Mouse (Mus musculus): ENCODE results near the gene Grk1. TPM values are rescaled to one million over a fixed set of nuclear protein-coding genes. Genes with fewer than 3 reads are reported as not detected.

The Grk1 gene
- polyA plus RNA-seq, 1 experiment from 2014 or later: not detected

- H3K4me3 ChIP-seq (ENCODE audit: low read depth, low read length): no peak overlapping the region
- H3K27me3 ChIP-seq (ENCODE audit: control insufficient read depth, insufficient read depth, low read length): no peaks in the 10 kb centered on the region
- DNase-seq (ENCODE audit: low spot score) (no peak), ATAC-seq (ENCODE audit: low FRiP score) (no peak)
- no peak overlapping the region for H3K27ac ChIP-seq (ENCODE audit: low read depth, low read length)
- no peak overlapping the region for H3K4me2 ChIP-seq (replicated peaks; ENCODE audit: low read depth, low read length)
- no peaks in the 10 kb centered on the region for H3K4me1 ChIP-seq (replicated peaks; ENCODE audit: control insufficient read depth, insufficient read depth, low read length)
- no peaks in the 10 kb centered on the region for H3K9me3 ChIP-seq (ENCODE audit: control insufficient read depth, low read length)
- no peaks in the 10 kb centered on the region for H3K36me3 ChIP-seq (ENCODE audit: control insufficient read depth, insufficient read depth, low read length)
- no peak overlapping the region for H3K9ac ChIP-seq (ENCODE audit: low read depth, low read length)
- WGBS: 94% methylated on average over 4 of the region's 4 CpGs
Observed at GRCm38 (mm10) chr8:13459431-13459830, 54.5 kb downstream of the Grk1 start.

- H3K36me3 ChIP-seq (ENCODE audit: control insufficient read depth, insufficient read depth, low read length): no peaks in the 10 kb centered on the region
- H3K27ac ChIP-seq (ENCODE audit: low read depth, low read length): no peak overlapping the region
- H3K4me3 ChIP-seq (ENCODE audit: low read depth, low read length): no peak overlapping the region
- H3K9ac ChIP-seq (ENCODE audit: low read depth, low read length): no peak overlapping the region
- WGBS: 83% methylated on average over 17 of the region's 17 CpGs
- ATAC-seq (ENCODE audit: low FRiP score) (no peak), DNase-seq (ENCODE audit: low spot score) (no peak)
- H3K9me3 ChIP-seq (ENCODE audit: control insufficient read depth, low read length): no peaks in the 10 kb centered on the region
- H3K27me3 ChIP-seq (ENCODE audit: control insufficient read depth, insufficient read depth, low read length): no peaks in the 10 kb centered on the region
- H3K4me1 ChIP-seq (replicated peaks; ENCODE audit: control insufficient read depth, insufficient read depth, low read length): no peaks in the 10 kb centered on the region
- H3K4me2 ChIP-seq (replicated peaks; ENCODE audit: low read depth, low read length): no peak overlapping the region
Observed at GRCm38 (mm10) chr8:13461085-13461765, 56.3 kb downstream of the Grk1 start.

GRCm38 (mm10) chr8:13461843-13462242, 57.0 kb downstream of the Grk1 start:
- H3K9ac ChIP-seq (ENCODE audit: low read depth, low read length): no peak overlapping the region
- no peaks in the 10 kb centered on the region for H3K36me3 ChIP-seq (ENCODE audit: control insufficient read depth, insufficient read depth, low read length)
- 41% methylated on average over 4 of the region's 4 CpGs for WGBS
- H3K4me3 ChIP-seq (ENCODE audit: low read depth, low read length): no peak overlapping the region
- DNase-seq (ENCODE audit: low spot score) (peak; percentile 81), ATAC-seq (ENCODE audit: low FRiP score) (no peak)
- H3K4me1 ChIP-seq (replicated peaks; ENCODE audit: control insufficient read depth, insufficient read depth, low read length): no peaks in the 10 kb centered on the region
- no peak overlapping the region for H3K4me2 ChIP-seq (replicated peaks; ENCODE audit: low read depth, low read length)
- no peak overlapping the region for H3K27ac ChIP-seq (ENCODE audit: low read depth, low read length)
- H3K27me3 ChIP-seq (ENCODE audit: control insufficient read depth, insufficient read depth, low read length): no peaks in the 10 kb centered on the region
- no peaks in the 10 kb centered on the region for H3K9me3 ChIP-seq (ENCODE audit: control insufficient read depth, low read length)

- Histone ChIP-seq H3K36me3 (ENCODE audit: control insufficient read depth, insufficient read depth, low read length) (no peaks in the 10 kb centered on the region), H3K4me1 (replicated peaks; ENCODE audit: control insufficient read depth, insufficient read depth, low read length) (no peaks in the 10 kb centered on the region), H3K4me2 (replicated peaks; ENCODE audit: low read depth, low read length) (no peak overlapping the region), H3K9ac (ENCODE audit: low read depth, low read length) (no peak overlapping the region), H3K4me3 (ENCODE audit: low read depth, low read length) (no peak overlapping the region), H3K27me3 (ENCODE audit: control insufficient read depth, insufficient read depth, low read length) (no peaks in the 10 kb centered on the region), H3K27ac (ENCODE audit: low read depth, low read length) (no peak overlapping the region), H3K9me3 (ENCODE audit: control insufficient read depth, low read length) (no peaks in the 10 kb centered on the region)
- WGBS: 85% methylated on average over 10 of the region's 10 CpGs
- no peak for ATAC-seq (ENCODE audit: low FRiP score)
- no peak for DNase-seq (ENCODE audit: low spot score)
Observed at GRCm38 (mm10) chr8:13462392-13462791, 57.5 kb downstream of the Grk1 start.

- H3K9me3 ChIP-seq (ENCODE audit: control insufficient read depth, low read length): no peaks in the 10 kb centered on the region
- no peaks in the 10 kb centered on the region for H3K36me3 ChIP-seq (ENCODE audit: control insufficient read depth, insufficient read depth, low read length)
- H3K4me3 ChIP-seq (ENCODE audit: low read depth, low read length): no peak overlapping the region
- no peak for DNase-seq (ENCODE audit: low spot score)
- H3K4me1 ChIP-seq (replicated peaks; ENCODE audit: control insufficient read depth, insufficient read depth, low read length): no peaks in the 10 kb centered on the region
- no peaks in the 10 kb centered on the region for H3K27me3 ChIP-seq (ENCODE audit: control insufficient read depth, insufficient read depth, low read length)
- ATAC-seq (ENCODE audit: low FRiP score): no peak
- no peak overlapping the region for H3K4me2 ChIP-seq (replicated peaks; ENCODE audit: low read depth, low read length)
- no peak overlapping the region for H3K9ac ChIP-seq (ENCODE audit: low read depth, low read length)
- 64% methylated on average over 7 of the region's 7 CpGs for WGBS
- H3K27ac ChIP-seq (ENCODE audit: low read depth, low read length): no peak overlapping the region
Observed at GRCm38 (mm10) chr8:13465324-13465723, 60.4 kb downstream of the Grk1 start.

DNA sequence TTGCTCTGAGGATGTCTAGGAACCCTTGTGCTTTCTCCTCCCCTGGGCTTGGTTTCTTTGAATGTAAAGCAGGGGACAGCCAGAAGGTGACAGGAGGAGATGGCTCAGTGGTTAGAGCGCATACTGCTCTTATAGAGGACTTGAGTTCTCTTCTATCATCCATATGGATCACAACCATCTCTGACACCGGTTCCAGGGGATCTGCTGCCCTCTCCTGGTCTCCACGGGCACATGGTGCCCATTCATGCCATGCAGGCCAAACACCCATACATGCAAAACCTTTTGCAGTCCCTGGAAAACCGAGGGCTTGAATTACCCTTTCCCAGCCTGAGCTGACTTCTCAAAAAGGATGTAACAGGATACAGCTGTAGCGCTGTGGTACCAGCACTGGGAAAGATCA, 62.1 kb downstream of the Grk1 start:
- ATAC-seq (ENCODE audit: low FRiP score): no peak
- Histone ChIP-seq H3K27me3 (ENCODE audit: control insufficient read depth, insufficient read depth, low read length) (no peaks in the 10 kb centered on the region), H3K4me3 (ENCODE audit: low read depth, low read length) (no peak overlapping the region), H3K9ac (ENCODE audit: low read depth, low read length) (no peak overlapping the region), H3K27ac (ENCODE audit: low read depth, low read length) (no peak overlapping the region), H3K4me2 (replicated peaks; ENCODE audit: low read depth, low read length) (no peak overlapping the region), H3K9me3 (ENCODE audit: control insufficient read depth, low read length) (no peaks in the 10 kb centered on the region), H3K36me3 (ENCODE audit: control insufficient read depth, insufficient read depth, low read length) (no peaks in the 10 kb centered on the region), H3K4me1 (replicated peaks; ENCODE audit: control insufficient read depth, insufficient read depth, low read length) (no peaks in the 10 kb centered on the region)
- WGBS: 68% methylated on average over 5 of the region's 5 CpGs
- DNase-seq (ENCODE audit: low spot score): peak; percentile 18

DNA sequence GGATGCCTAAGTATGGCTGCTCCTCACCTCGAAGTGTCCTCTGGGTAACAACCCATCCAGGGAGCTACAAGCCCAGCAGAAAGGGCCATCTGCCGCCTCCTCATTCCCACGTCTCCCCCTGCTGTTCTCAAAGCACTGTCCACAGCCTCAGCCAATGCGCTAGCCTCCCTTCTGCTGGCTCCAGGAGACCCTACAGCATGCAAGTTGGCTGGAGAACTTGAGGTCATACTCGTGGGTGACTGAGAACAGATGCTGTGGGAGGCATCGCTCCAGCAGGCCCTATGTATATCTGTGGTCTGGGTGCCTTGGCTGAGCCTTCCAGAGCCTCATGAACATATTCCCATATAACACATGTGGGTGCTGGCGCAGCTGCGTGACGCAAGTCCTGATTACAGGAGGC, 63.9 kb downstream of the Grk1 start:
- H3K9me3 ChIP-seq (ENCODE audit: control insufficient read depth, low read length): no peaks in the 10 kb centered on the region
- no peaks in the 10 kb centered on the region for H3K27me3 ChIP-seq (ENCODE audit: control insufficient read depth, insufficient read depth, low read length)
- no peak for ATAC-seq (ENCODE audit: low FRiP score)
- no peak for DNase-seq (ENCODE audit: low spot score)
- H3K36me3 ChIP-seq (ENCODE audit: control insufficient read depth, insufficient read depth, low read length): no peaks in the 10 kb centered on the region
- no peak overlapping the region for H3K4me3 ChIP-seq (ENCODE audit: low read depth, low read length)
- H3K4me2 ChIP-seq (replicated peaks; ENCODE audit: low read depth, low read length): no peak overlapping the region
- no peak overlapping the region for H3K27ac ChIP-seq (ENCODE audit: low read depth, low read length)
- no peak overlapping the region for H3K9ac ChIP-seq (ENCODE audit: low read depth, low read length)
- H3K4me1 ChIP-seq (replicated peaks; ENCODE audit: control insufficient read depth, insufficient read depth, low read length): no peaks in the 10 kb centered on the region
- WGBS: 78% methylated on average over 9 of the region's 9 CpGs

- no peak overlapping the region for H3K4me3 ChIP-seq (ENCODE audit: low read depth, low read length)
- H3K27ac ChIP-seq (ENCODE audit: low read depth, low read length): no peak overlapping the region
- DNase-seq (ENCODE audit: low spot score): no peak
- 87% methylated on average over 11 of the region's 11 CpGs for WGBS
- H3K36me3 ChIP-seq (ENCODE audit: control insufficient read depth, insufficient read depth, low read length): no peaks in the 10 kb centered on the region
- no peak overlapping the region for H3K9ac ChIP-seq (ENCODE audit: low read depth, low read length)
- no peak overlapping the region for H3K4me2 ChIP-seq (replicated peaks; ENCODE audit: low read depth, low read length)
- ATAC-seq (ENCODE audit: low FRiP score): no peak
- no peaks in the 10 kb centered on the region for H3K9me3 ChIP-seq (ENCODE audit: control insufficient read depth, low read length)
- no peaks in the 10 kb centered on the region for H3K4me1 ChIP-seq (replicated peaks; ENCODE audit: control insufficient read depth, insufficient read depth, low read length)
- no peaks in the 10 kb centered on the region for H3K27me3 ChIP-seq (ENCODE audit: control insufficient read depth, insufficient read depth, low read length)
Observed at GRCm38 (mm10) chr8:13471484-13471883, 66.6 kb downstream of the Grk1 start.

Data from hindbrain, embryonic 11.5 days (tissue).